Mouse (Mus musculus) stomach, postnatal 0 days (tissue): ENCODE data around the gene Gm10073. TPM values are rescaled to one million over a fixed set of nuclear protein-coding genes. Genes with fewer than 3 reads are reported as not detected.
"Not testable (repeated sequence)": the region's sequence is repeated elsewhere in the genome, so short reads cannot be mapped to it uniquely, and the experiment has no call there.

Experiments used
- ATAC-seq: fragments of 200-750 bp; cut with Nextera tagmentation; 2 replicates; pipeline ENCODE4 v1.8.0; 2017; ENCODE audit not compliant: low FRiP score, low TSS enrichment
- DNase-seq: peaks from one replicate; pipeline ENCODE4 v3.0.0-alpha.2; 2016; ENCODE audit warnings: low spot score
- H3K27ac ChIP-seq: fragments of 300-500 bp; sonication (generic); replicated peaks from 2 replicates; pipeline ENCODE4 v1.5.1; 2014; ENCODE audit warnings: mild to moderate bottlenecking, control low read depth
- H3K27me3 ChIP-seq: fragments of 300-500 bp; sonication (generic); 2 replicates; pipeline ENCODE4 v1.6.1; 2014; ENCODE audit warnings: low read length; ENCODE audit not compliant: control insufficient read depth, insufficient read depth
- H3K36me3 ChIP-seq: fragments of 300-500 bp; sonication (generic); 2 replicates; pipeline ENCODE4 v1.6.1; 2014; ENCODE audit warnings: low read length, mixed read lengths; ENCODE audit not compliant: control insufficient read depth, insufficient read depth
- H3K4me1 ChIP-seq: fragments of 300-500 bp; sonication (generic); replicated peaks from 2 replicates; pipeline ENCODE4 v1.6.1; 2014; ENCODE audit warnings: antibody characterized with exemption; ENCODE audit not compliant: control insufficient read depth, insufficient read depth
- H3K4me2 ChIP-seq: fragments of 300-500 bp; sonication (generic); replicated peaks from 2 replicates; pipeline ENCODE4 v1.6.1; 2014; ENCODE audit warnings: low read depth, mild to moderate bottlenecking, control low read depth, moderate library complexity
- H3K4me3 ChIP-seq: fragments of 300-500 bp; sonication (generic); 2 replicates; pipeline ENCODE4 v1.5.1; 2014; ENCODE audit warnings: low read depth, low read length, control low read depth
- H3K9ac ChIP-seq: fragments of 300-500 bp; sonication (generic); 2 replicates; pipeline ENCODE4 v1.6.1; 2014; ENCODE audit warnings: mild to moderate bottlenecking, low read length, control low read depth, mixed read lengths
- H3K9me3 ChIP-seq: fragments of 300-500 bp; sonication (generic); 2 replicates; pipeline ENCODE4 v1.6.1; 2016; ENCODE audit warnings: low read length; ENCODE audit not compliant: control insufficient read depth
- CTCF ChIP-seq: IDR thresholded peaks from 2 replicates; pipeline ENCODE4 v1.5.1; 2016; ENCODE audit warnings: antibody characterized with exemption, low read depth, mild to moderate bottlenecking, moderate library complexity
- EP300 ChIP-seq: optimal IDR thresholded peaks from 2 replicates; pipeline ENCODE3; 2016; ENCODE audit warnings: antibody characterized with exemption
- WGBS: fragments of 180-500 bp; shearing (Covaris S2); extraction: QIAGEN DNeasy Blood & Tissue Kit; methylation state at CpG from one replicate; pipeline ENCODE4 v1.1.7; 2014; 5-methylcytosine and 5-hydroxymethylcytosine counted together
- polyA plus RNA-seq: library from polyadenylated mRNA; unstranded; fragments of >200 nt; fragmentation: Nextera tagmentation; extraction: Ambion mirVana; gene quantifications from 2 replicates; pipeline ENCODE4 v1.2.1, GENCODE M21; 2015

Gm10073 gene
- polyA plus RNA-seq, 1 experiment from 2014 or later = 14.2 TPM

GRCm38 (mm10) chr8:106603933-106604332 is 30.7 kb upstream of the Gm10073 start:
- DNase-seq (peak; percentile 46), ATAC-seq (no peak)
- peak overlapping the region; percentile 91 for H3K27ac ChIP-seq
- H3K4me1 ChIP-seq = no peaks in the 10 kb centered on the region
- peak overlapping the region; percentile 66 for H3K4me3 ChIP-seq
- TF ChIP-seq EP300 = no peak
- TF ChIP-seq CTCF = no peak
- H3K27me3 ChIP-seq = 0 out of 2 replicates have a peak, but pooled peaks cover 6% of the 10 kb centered on the region
- peak overlapping the region; percentile 56 for H3K4me2 ChIP-seq
- no peaks in the 10 kb centered on the region for H3K9me3 ChIP-seq
- H3K9ac ChIP-seq = peak overlapping the region; percentile 80
- H3K36me3 ChIP-seq = no peaks in the 10 kb centered on the region
- WGBS = 1% methylated on average over 19 of the region's 19 CpGs

DNA sequence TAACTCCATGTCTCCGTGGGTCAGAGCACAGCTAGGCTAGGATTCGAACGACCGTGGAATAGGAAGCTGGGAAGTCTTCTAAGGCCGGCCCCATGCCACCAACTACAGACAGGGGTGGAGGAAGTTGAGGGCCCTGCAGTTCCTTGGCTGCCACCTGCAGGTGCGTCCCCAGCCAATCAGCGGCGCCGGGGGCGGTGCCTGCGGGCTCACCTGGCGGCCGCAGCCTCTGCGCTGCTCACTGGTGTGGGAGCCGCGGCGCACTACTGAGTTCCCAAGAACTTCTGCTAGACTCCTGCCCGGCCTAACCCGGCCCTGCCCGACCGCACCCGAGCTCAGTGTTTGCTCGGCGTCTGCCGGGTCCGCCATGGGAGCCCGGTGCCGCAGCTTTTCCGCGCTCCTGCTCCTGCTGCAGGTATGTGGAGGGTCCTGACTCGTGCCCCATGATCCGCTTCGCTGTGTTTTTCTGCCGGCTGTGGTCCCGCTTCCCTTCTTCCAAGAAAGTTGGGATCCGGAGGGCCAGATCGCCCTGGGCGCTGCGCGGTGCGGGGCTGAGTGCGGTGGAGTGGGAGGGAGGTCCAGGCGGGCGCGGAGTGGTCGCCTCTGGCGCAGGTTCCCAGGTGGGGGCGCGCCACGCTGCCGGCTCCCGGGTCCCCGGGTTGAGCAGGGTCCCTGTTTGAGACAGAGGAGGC is 30.0 kb upstream of the Gm10073 start, which contains the start of gene Cdh1:
Gene Cdh1 (plus strand): TSS at position 221 of the 689 bp plus-strand sequence.
- ATAC-seq = peak; percentile 97
- H3K4me2 ChIP-seq = peak within 1 kb of the TSS; percentile 56
- peak within 1 kb of the TSS; percentile 80 for H3K9ac ChIP-seq
- DNase-seq = peak; percentile 98
- 0 out of 2 replicates have a peak, but pooled peaks cover 6% of the 10 kb centered on the region for H3K27me3 ChIP-seq
- H3K4me3 ChIP-seq = peak within 1 kb of the TSS; percentile 66
- no peak for TF ChIP-seq EP300
- TF ChIP-seq CTCF = peak; percentile 61
- H3K27ac ChIP-seq = peak within 1 kb of the TSS; percentile 91
- no peaks in the 10 kb centered on the region for H3K4me1 ChIP-seq
- H3K9me3 ChIP-seq = no peaks in the 10 kb centered on the region
- under 1% methylated on average over 53 of the region's 53 CpGs for WGBS
- no peaks in the 10 kb centered on the region for H3K36me3 ChIP-seq

DNA sequence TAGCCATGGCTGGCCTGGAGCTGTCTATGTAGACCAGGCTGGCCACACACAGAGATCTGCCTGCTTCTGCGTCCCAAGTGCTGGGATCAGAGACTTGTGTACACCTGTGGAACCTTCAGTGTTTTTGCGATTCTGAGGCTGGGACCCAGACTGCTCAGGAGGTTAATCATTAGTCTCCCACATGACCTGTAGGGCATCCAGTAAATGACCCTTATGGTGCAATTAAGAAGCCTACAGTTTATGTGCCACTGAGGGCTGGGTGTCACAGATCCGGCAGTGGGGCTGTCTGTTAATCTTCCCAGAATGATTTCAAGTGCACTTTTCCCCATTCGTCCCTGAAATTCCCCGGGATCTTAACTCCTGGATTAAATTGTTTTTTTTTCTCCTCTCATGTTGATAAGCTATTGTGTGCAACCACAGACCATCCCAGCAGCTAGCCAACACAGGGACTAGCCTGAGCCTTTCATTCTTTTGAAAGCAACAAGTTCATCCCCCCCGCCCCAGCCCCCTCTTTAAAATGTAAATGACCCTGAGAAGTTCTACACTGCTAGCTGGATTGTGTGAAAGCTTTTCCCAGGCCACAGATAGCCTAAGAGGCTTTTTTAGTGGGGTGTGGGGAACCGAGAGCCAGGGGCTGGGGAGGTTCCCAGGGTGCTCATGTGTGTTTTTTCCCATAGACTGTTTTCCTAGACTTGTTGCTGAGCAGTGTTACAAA is 26.2 kb upstream of the Gm10073 start:
- TF ChIP-seq EP300 (no peak), CTCF (no peak)
- Histone ChIP-seq H3K9ac (no peak overlapping the region), H3K9me3 (no peaks in the 10 kb centered on the region), H3K4me1 (no peaks in the 10 kb centered on the region), H3K36me3 (no peaks in the 10 kb centered on the region), H3K27me3 (0 out of 2 replicates have a peak, but pooled peaks cover 4% of the 10 kb centered on the region), H3K27ac (0 out of 2 replicates have a peak overlapping the region, but pooled peaks have one; percentile 8), H3K4me2 (no peak overlapping the region), H3K4me3 (no peak overlapping the region)
- ATAC-seq (no peak), DNase-seq (no peak)
- 33% methylated on average over 7 of the region's 7 CpGs for WGBS

- no peak for ATAC-seq
- Histone ChIP-seq H3K4me3 (no peak overlapping the region), H3K36me3 (no peaks in the 10 kb centered on the region), H3K9ac (no peak overlapping the region), H3K27ac (no peak overlapping the region), H3K9me3 (no peaks in the 10 kb centered on the region), H3K4me1 (no peaks in the 10 kb centered on the region), H3K4me2 (no peak overlapping the region), H3K27me3 (no peaks in the 10 kb centered on the region)
- TF ChIP-seq EP300 (no peak), CTCF (no peak)
- WGBS = 90% methylated on average over 5 of the region's 5 CpGs
- DNase-seq = no peak
Measured at GRCm38 (mm10) chr8:106597067-106597466, 23.8 kb upstream of the Gm10073 start.

GRCm38 (mm10) chr8:106595623-106596022 is 22.4 kb upstream of the Gm10073 start:
- 92% methylated on average over 3 of the region's 3 CpGs for whole genome bisulfite sequencing
- H3K27me3 ChIP-seq = not testable (repeated sequence)

GRCm38 (mm10) chr8:106592458-106592857 is 19.2 kb upstream of the Gm10073 start:
- ATAC-seq (peak; percentile 18; the same call in 1 of the 2 replicates), DNase-seq (peak; percentile 72)
- H3K4me2 ChIP-seq = no peak overlapping the region
- TF ChIP-seq CTCF = no peak
- TF ChIP-seq EP300 = no peak
- no peak overlapping the region for H3K27ac ChIP-seq
- no peaks in the 10 kb centered on the region for H3K36me3 ChIP-seq
- H3K9me3 ChIP-seq = no peaks in the 10 kb centered on the region
- H3K9ac ChIP-seq = no peak overlapping the region
- no peaks in the 10 kb centered on the region for H3K4me1 ChIP-seq
- H3K27me3 ChIP-seq = no peaks in the 10 kb centered on the region
- WGBS = 56% methylated on average over 3 of the region's 3 CpGs
- no peak overlapping the region for H3K4me3 ChIP-seq

More at GRCm38 (mm10) chr8:106595623-106596022, 22.4 kb upstream of the Gm10073 start:
- H3K36me3 ChIP-seq, H3K9me3 ChIP-seq, H3K4me2 ChIP-seq, H3K4me3 ChIP-seq, H3K9ac ChIP-seq, H3K4me1 ChIP-seq, DNase-seq, H3K27ac ChIP-seq, ATAC-seq: not testable (repeated sequence)
